Mouse (Mus musculus): Measurements from ENCODE around the gene Ptrhd1.

The Ptrhd1 gene

DNA sequence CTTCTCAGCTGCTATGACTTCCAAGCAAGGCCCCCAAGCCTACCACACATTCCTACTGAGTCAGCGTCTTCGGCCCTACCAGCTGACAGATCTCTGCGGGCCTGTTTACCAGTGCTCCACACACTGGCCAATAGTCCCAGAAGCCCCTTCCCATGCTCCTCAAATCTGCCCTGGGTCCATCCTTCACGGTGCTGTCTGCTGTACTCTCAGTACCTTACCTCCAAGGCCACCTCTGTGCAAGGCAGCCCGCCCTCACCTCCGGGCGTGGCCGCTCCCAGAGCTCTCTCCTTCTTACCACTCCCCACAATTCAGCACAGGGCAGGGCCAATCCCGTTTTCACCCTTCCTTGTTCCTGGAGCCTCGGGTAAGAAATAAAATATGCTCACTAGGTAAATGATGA, 11.9 kb downstream of the Ptrhd1 start:
- no peak for DNase-seq (ENCODE audit: low spot score)

DNA sequence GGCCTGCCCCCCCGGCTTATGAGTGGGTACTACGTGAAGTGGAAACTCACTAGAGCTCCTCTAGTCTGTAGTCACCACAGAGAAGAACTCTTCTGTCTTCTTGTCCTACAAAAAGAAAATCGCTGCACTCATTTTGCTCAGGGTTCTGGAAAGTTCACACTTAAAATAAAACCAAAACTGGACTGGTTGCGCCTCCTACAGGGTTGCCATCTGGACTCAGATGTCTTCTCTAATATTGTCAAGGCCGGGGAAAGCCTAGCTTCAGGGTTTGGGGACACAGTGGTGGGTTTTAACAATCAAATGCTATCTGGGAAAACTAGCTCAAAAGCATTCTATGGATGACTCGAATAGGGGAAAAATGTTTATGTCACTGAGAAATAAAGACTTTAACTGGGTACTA, 16.0 kb downstream of the Ptrhd1 start:
- DNase-seq (ENCODE audit: low spot score): no peak

GRCm38 (mm10) chr12:4252742-4253655, 19.2 kb downstream of the Ptrhd1 start:
- DNase-seq (ENCODE audit: low spot score): no peak

- DNase-seq (ENCODE audit: low spot score): no peak
These were observed 33.9 kb downstream of the Ptrhd1 start for GRCm38 (mm10) chr12:4267765-4268164.

DNA sequence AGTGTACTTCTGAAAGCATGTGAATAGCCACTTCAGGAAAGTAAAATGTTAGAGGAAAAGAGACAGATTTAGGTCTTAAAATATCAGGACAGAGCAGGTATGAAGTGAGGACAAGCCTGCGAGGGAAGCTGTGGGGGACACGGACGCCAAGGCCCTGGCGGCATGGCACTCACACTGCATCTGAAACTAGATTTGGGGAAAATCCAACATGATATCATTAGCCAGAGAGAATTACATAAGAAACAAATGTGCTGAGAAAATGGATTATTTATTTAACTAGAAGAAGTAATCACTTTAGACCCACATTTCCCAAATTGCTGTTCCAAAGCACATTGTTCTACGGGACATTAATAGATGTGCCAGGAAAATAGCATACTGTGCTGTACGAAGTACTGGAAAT, 37.3 kb downstream of the Ptrhd1 start:
- DNase-seq (ENCODE audit: low spot score): no peak

DNA sequence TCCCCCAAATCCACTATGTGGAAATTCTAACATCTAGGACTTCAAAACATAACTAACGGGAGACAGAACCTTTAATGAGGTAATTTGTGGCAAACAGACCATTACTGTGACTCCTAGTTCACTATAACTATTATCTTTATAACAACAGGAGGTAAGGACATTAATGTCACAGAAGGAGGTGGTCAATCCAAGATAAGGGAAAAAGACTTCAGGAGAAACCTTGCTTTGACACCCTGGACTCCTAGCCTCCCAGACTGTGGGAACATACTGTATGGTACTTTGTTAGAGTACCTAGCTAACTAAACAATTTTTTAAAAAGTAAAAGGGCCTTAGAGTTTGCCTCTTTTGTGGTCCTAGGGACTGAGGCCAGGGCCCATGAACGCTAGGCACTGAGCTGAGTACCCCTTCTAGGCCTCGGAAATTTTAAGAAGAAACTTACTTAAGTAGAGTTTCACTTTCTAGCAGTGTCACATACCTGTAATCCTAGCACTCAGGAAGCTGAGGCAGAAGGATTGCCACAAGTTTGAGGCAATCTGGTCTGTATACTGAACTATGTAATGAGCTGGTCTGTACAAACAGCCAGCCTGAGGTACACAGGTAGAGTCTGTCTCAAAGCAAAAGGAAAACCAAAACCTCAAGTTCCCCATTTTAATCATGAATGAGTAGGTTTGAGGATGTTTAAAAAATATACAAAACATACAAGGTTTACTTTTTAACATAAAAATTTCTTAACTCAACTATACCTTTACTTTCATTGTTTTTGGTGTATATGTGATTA, 45.3 kb downstream of the Ptrhd1 start:
- no peak for DNase-seq (ENCODE audit: low spot score)

DNA sequence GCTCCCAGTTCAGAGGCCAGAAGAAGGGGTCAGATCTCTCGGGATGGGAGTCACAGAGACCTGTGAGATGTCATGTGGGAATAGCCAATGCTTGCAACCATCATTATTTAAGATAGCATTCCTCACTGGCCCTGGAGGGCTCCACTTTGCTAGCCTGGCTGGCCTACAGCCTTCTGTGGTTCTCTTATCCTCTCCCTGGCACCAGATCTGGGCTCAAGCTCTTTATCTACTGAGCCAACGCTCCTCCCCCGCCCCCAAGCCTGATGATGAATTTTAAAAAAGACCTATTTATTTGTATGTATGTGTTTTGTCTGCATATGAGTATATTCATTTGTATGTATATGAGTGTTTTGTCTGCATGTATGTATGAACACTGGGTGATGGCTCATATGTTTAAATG, 46.1 kb downstream of the Ptrhd1 start:
- DNase-seq (ENCODE audit: low spot score): no peak

GRCm38 (mm10) chr12:4285186-4285585, 51.4 kb downstream of the Ptrhd1 start:
- no peak for DNase-seq (ENCODE audit: low spot score)
